In genomic region chr1:64616531-64616880, GRCm38 (mm10) we compare ENCODE assay signal across 8 mouse cellular contexts. TPM values are rescaled to one million over a fixed set of nuclear protein-coding genes. Genes with fewer than 3 reads are reported as not detected.
DNase-seq lines count a peak whose midpoint lies in the region; ATAC-seq lines count a peak whose summit lies in the region.

No protein-coding gene starts in this region.

- H3K27ac ChIP-seq in lung, embryonic 16.5 days (ENCODE audit: low read length), result peak overlapping the region; percentile 98
- peak overlapping the region; percentile 97 for H3K27ac ChIP-seq in embryonic facial prominence, embryonic 14.5 days (replicated peaks; ENCODE audit: low read depth, low read length)
- peak overlapping the region; percentile 98 for H3K27ac ChIP-seq in intestine, embryonic 16.5 days (ENCODE audit: low read length)
- H3K27ac ChIP-seq in neural tube, embryonic 12.5 days, result peak overlapping the region; percentile 87; the same call in 1 of the 2 replicates

- 2% methylated on average over 8 of the region's 8 CpGs for WGBS in lung, embryonic 16.5 days
- 4% methylated on average over 8 of the region's 8 CpGs for WGBS in embryonic facial prominence, embryonic 14.5 days
- WGBS in intestine, embryonic 16.5 days, result 5% methylated on average over 8 of the region's 8 CpGs
- WGBS in neural tube, embryonic 12.5 days, result 8% methylated on average over 8 of the region's 8 CpGs

- DNase-seq in lung, postnatal 4 days, result no peak
- no peak for DNase-seq in embryonic facial prominence, embryonic 14.5 days (ENCODE audit: low spot score)
- no peak for DNase-seq in adrenal gland, postnatal 36 days
- DNase-seq in spleen, postnatal 10 days (ENCODE audit: low spot score in 2 of 2), result no peak
- no peak for DNase-seq in right cerebral cortex, postnatal 10 days (ENCODE audit: low spot score in 2 of 2)

- H3K4me3 ChIP-seq in lung, embryonic 16.5 days (ENCODE audit: low read length), result peak overlapping the region; percentile 84
- peak overlapping the region; percentile 82 for H3K4me3 ChIP-seq in embryonic facial prominence, embryonic 14.5 days (ENCODE audit: low read depth, low read length)
- peak overlapping the region; percentile 70 for H3K4me3 ChIP-seq in intestine, embryonic 16.5 days (ENCODE audit: low read length)
- H3K4me3 ChIP-seq in neural tube, embryonic 12.5 days, result peak overlapping the region; percentile 72

- peaks cover 10% of the 10 kb centered on the region; the same call in 1 of the 2 replicates for H3K4me1 ChIP-seq in lung, embryonic 16.5 days (replicated peaks; ENCODE audit: control insufficient read depth, insufficient read depth, low read length)
- H3K4me1 ChIP-seq in embryonic facial prominence, embryonic 14.5 days (ENCODE audit: control insufficient read depth, insufficient read depth, low read length), result peaks cover 16% of the 10 kb centered on the region
- H3K4me1 ChIP-seq in intestine, embryonic 16.5 days (ENCODE audit: control insufficient read depth, insufficient read depth, low read length), result peaks cover 12% of the 10 kb centered on the region
- H3K4me1 ChIP-seq in neural tube, embryonic 12.5 days, result peaks cover 8% of the 10 kb centered on the region; the same call in 1 of the 2 replicates

- H3K27me3 ChIP-seq in lung, embryonic 16.5 days (ENCODE audit: control insufficient read depth, insufficient read depth, low read depth, low read length), result no peaks in the 10 kb centered on the region
- no peaks in the 10 kb centered on the region for H3K27me3 ChIP-seq in embryonic facial prominence, embryonic 14.5 days (replicated peaks; ENCODE audit: control insufficient read depth, insufficient read depth, low read length)
- no peaks in the 10 kb centered on the region for H3K27me3 ChIP-seq in intestine, embryonic 16.5 days (replicated peaks; ENCODE audit: control insufficient read depth, insufficient read depth, low read length)
- no peaks in the 10 kb centered on the region for H3K27me3 ChIP-seq in neural tube, embryonic 12.5 days (replicated peaks)

- peak overlapping the region; percentile 86 for H3K4me2 ChIP-seq in lung, embryonic 16.5 days (ENCODE audit: low read depth, low read length)
- H3K4me2 ChIP-seq in embryonic facial prominence, embryonic 14.5 days (ENCODE audit: low read depth, low read length), result peak overlapping the region; percentile 70
- H3K4me2 ChIP-seq in intestine, embryonic 16.5 days (ENCODE audit: low read depth, low read length), result peak overlapping the region; percentile 49
- H3K4me2 ChIP-seq in neural tube, embryonic 12.5 days (replicated peaks), result peak overlapping the region; percentile 68

- ATAC-seq in lung, embryonic 16.5 days (ENCODE audit: low read depth), result no peak; the same call in 1 of the 2 replicates
- ATAC-seq in embryonic facial prominence, embryonic 14.5 days (ENCODE audit: low read depth), result peak; percentile 2; the same call in 1 of the 2 replicates
- no peak; the same call in 1 of the 2 replicates for ATAC-seq in intestine, embryonic 16.5 days
- ATAC-seq in neural tube, embryonic 12.5 days (ENCODE audit: low FRiP score, low read depth), result peak; percentile 38; the same call in 1 of the 2 replicates

- H3K9ac ChIP-seq in lung, embryonic 16.5 days (ENCODE audit: low read length), result peak overlapping the region; percentile 95
- H3K9ac ChIP-seq in embryonic facial prominence, embryonic 14.5 days (ENCODE audit: low read depth, low read length), result peak overlapping the region; percentile 94
- peak overlapping the region; percentile 90 for H3K9ac ChIP-seq in intestine, embryonic 16.5 days (ENCODE audit: low read depth, low read length)
- peak overlapping the region; percentile 86 for H3K9ac ChIP-seq in neural tube, embryonic 12.5 days

- H3K9me3 ChIP-seq in lung, embryonic 16.5 days (ENCODE audit: control insufficient read depth, low read length), result no peaks in the 10 kb centered on the region
- no peaks in the 10 kb centered on the region for H3K9me3 ChIP-seq in embryonic facial prominence, embryonic 14.5 days (ENCODE audit: control insufficient read depth, low read length)
- no peaks in the 10 kb centered on the region for H3K9me3 ChIP-seq in intestine, embryonic 16.5 days (ENCODE audit: control insufficient read depth, low read length)
- no peaks in the 10 kb centered on the region for H3K9me3 ChIP-seq in neural tube, embryonic 12.5 days

- H3K36me3 ChIP-seq in lung, embryonic 16.5 days (ENCODE audit: control insufficient read depth, insufficient read depth, low read length), result no peaks in the 10 kb centered on the region; the same call in 1 of the 2 replicates
- H3K36me3 ChIP-seq in embryonic facial prominence, embryonic 14.5 days (ENCODE audit: control insufficient read depth, insufficient read depth, low read length), result peaks cover 10% of the 10 kb centered on the region; the same call in 1 of the 2 replicates
- no peaks in the 10 kb centered on the region for H3K36me3 ChIP-seq in intestine, embryonic 16.5 days (ENCODE audit: control insufficient read depth, insufficient read depth, low read length)
- peaks cover 3% of the 10 kb centered on the region; the same call in 1 of the 2 replicates for H3K36me3 ChIP-seq in neural tube, embryonic 12.5 days

RNA-seq across cellular contexts. Expression of gene Mettl21a, which starts 0.5 kb away (rescaled TPM):
- 17.7 and 18.1 TPM in 2 replicates for polyA plus RNA-seq in lung, embryonic 16.5 days (2015; fragmentation: Nextera tagmentation; extraction: Ambion mirVana)
- polyA plus RNA-seq in embryonic facial prominence, embryonic 14.5 days (2014; fragmentation: Nextera tagmentation; extraction: Ambion mirVana), result 26.4 TPM in 2 replicates
- polyA plus RNA-seq in intestine, embryonic 16.5 days (2015; fragmentation: Nextera tagmentation; extraction: Ambion mirVana), result 17.1 and 19.5 TPM in 2 replicates
- 17.1 and 18.5 TPM in 2 replicates for polyA plus RNA-seq in neural tube, embryonic 12.5 days (2016; fragmentation: Nextera tagmentation; extraction: Ambion mirVana)
- total RNA-seq in adrenal gland, postnatal 36 days (2021), result 10 to 100 TPM; 11.9 to 19.8 TPM

Comparison
In these comparisons a context has a peak if more than half of its experiments do, and no peak if none do; other contexts are left out.
1. ATAC-seq: peak in embryonic facial prominence, embryonic 14.5 days (single experiment) and neural tube, embryonic 12.5 days (single experiment); none in lung, embryonic 16.5 days (single experiment) and intestine, embryonic 16.5 days (single experiment).
2. Peak in every context shown above with its lines, with median percentiles within 50 percentile points of each other: H3K27ac ChIP-seq, H3K4me2 ChIP-seq, H3K4me3 ChIP-seq and H3K9ac ChIP-seq.